Mouse (Mus musculus) brain, embryonic 18.5 days (tissue): ENCODE measurements around the gene Deup1.
"Not testable (repeated sequence)": the region's sequence is repeated elsewhere in the genome, so short reads cannot be mapped to it uniquely, and the experiment has no call there.

Experiments used
- DNase-seq: peaks from one replicate; pipeline ENCODE4 v3.0.0-alpha.2; 2012; ENCODE audit warnings: low read depth, low spot score

Deup1 gene

DNA sequence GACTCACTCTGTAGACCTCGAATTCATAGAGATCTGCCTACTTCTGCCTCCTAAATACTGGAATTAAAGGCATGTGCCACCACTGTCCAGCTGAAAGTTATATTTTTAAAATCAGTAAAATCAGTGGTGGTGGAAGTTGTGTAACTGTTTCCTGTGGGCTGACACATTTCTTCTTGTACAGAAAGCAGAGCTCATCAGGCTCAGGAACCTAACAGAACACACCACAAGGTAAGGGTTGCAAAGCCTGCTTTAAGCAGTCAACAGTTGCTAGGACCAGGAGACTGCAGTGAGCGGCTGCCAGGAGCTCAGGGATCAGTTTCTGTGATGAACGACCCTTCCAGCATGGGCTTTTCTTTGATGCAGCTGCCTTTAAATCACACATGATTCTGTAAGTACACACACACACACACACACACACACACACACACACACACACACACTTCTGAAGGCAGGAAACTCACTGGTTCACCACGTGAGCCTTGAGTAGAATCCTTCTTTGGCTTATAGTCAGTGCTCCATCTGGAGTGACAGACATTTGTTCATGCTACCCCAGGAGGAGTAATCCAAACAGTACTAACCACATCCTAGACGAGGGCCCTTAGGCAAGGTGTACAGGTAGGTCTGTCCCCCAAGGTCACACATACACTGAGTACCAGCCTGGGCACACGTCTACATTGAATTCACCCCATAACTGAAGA is 40.4 kb downstream of the Deup1 start:
- no peak for DNase-seq

DNA sequence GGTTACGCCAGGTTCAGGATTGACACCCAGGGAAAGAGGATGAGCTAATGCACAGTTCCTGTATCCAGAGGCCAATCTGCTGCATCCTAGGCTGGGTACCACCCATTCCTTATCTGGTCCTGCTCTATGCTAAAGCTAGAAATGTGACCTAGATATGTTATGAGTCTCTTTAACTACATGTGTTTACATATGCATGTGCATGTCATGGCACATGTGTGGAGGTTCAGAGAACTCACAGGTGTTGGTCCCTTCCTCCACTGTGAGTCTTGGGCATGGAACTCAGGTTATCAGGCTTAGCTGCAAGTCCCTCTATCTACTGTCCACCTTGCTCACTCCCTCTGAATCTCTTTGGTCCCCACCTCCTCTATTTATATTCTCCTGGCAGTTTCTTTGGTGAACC is 41.8 kb downstream of the Deup1 start:
- no peak for DNase-seq

DNA sequence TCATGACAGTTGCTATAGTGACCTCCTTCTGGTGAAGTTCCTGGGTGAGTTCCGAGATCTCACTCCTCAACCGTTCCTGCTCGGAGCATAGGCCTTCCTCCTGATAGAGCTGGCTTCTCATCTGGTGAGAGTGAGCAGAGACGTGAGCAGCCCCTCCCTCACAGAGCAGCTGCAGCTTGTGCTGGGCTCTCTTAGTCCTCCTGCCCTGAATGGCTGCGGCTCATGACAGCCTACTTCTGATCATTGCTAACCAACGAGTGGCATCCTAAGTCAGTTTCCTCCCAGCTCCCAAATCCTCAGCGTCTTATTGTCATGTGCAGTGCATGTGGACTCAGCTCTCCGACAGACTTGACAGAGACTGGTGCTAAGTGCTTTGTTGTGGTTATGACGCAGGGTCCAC is 43.5 kb downstream of the Deup1 start:
- no peak for DNase-seq

DNA sequence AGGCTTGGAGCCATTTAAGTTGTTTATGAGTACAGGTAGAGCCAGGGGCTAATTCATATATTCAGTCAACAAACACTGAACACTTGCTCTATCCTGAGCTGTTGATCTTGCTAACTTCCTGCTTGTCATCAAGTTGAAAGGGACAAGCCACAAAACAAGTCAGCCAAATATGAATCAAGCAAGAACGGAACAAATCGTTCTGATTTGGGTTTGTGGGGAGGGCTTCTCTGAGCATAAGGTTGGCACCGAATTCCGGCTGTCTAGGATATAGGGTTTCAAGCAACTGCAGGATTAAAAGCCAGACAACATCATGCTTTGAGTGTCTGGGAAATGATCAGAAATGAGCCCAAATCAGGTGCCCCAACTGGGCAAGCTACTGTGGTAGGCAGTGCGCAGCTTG is 45.7 kb downstream of the Deup1 start:
- DNase-seq, result no peak

DNA sequence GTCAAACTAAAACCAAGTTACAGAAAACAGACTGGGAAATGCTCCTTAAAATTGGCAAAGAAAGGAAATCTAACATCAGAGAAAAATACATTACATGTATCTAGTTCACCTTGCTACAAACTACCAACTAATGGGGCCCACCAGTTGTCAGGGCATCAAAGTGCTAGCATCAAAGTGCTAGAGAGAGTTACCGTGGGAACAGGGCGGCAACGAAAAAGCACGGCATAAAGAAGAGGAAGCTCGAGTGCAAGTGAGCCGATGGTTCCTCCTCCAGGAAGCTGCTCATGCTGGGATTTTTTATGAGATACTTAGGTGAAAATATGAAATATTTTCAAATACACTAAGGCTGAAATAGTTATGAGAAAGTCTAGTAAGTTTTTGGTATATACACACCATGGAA is 47.6 kb downstream of the Deup1 start:
- no peak for DNase-seq

DNA sequence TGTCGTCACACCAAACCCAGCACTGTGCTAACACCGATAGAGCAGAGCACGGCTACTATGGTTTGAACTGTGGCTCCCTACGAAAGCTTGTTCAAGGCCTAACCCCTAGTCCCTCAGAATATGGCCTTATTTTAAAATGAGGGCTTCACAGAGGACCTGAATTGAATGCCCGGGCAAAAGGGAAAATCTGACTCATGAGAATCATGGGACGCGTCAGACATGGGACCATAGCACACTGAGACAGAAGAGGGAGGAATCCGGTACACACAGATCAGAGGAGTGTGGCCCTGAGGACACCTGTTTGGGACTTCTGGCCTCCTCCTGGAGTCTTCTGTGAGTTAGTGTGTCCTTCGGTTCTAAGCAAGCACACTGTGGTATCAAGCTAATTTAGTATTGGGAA is 48.8 kb downstream of the Deup1 start:
- DNase-seq, result no peak

DNA sequence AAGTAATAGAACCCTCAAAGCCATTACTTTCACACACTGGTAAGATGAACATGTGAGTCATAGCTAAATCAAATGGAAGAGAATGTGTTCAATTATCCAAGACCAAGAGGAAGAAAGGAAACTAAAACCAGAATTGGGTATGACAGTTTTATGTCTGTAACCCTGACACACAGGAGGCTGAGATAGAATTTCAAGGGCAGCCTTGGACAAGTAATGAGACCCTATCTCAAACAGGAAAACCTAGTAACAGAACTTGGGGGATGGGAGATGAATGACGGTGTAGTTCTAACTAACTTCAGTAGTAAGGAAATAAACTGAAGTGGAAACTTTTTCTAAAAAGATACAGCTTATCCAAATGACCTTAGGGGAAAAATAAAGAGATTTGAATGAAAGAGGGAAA is 49.3 kb downstream of the Deup1 start:
- DNase-seq, result no peak

DNA sequence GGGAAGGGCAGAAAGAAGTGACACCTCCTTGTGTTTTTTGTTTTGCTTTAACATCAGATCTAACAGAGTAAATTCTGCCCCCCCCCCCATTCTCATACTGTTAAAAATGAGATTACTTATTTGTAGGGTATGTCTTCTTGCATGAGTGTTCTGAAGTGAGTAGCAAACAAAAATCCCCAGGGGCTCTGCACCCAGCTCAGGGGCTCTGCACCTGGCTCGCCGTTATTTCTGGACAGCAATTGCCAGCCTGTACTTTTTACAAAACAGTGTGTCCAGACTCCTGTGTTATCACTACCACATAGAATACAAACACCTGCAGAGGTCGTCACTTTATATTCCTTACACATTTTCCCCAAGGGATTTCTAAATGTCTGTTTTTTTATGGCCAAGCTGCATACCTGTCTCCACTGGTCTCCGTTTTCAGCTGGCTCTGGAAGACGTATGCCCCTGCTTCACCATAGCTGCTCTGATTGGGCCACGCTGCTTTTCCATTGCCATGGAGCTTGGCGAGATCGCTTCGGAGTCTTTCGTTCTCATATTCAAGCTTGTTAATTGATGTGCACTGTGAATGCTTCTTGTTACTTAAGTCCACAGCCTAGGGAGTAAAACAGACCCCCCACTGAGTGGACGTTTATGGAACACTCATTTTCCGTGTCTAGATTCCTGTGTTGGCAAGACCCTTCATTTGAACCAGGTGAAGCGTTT is 52.8 kb downstream of the Deup1 start:
- DNase-seq, result no peak

DNA sequence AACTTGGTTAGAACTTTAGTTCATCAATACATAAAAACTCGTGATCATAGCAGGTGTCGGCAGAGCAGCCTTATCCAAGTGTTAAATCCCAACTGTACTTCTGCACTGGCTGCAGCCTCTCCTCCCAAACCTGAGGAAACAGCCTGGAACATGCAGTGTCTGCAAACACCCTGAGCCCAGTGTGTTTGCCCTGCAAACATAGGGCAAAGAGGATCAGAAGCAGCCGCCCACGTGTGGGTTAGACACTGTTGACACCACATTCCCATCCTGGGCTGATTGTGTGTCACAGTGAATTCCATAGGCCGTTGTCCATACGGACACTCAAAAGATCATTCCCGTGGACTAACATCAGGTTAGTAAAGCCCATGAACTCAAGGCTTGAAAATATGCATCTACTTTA is 65.4 kb downstream of the Deup1 start:
- no peak for DNase-seq

DNA sequence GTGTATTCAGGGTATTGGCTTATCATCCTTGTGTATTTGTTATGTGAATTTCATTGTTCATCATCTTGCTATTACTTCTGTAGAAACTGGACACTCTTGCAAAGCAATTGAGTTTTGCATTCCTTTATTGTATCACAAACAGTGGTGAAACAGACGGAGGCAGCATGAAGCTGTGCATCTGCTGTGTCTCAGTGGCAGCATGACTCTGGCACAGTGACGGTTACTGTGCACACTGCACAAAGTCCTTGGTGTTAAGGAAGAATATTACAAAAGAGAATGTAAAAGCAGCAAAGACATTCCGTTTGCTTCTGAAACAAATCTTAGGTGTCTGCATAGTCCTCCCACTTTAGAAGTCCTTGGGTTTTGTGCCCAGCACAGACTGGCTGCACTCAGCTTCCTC is 67.3 kb downstream of the Deup1 start:
- DNase-seq, result no peak

DNA sequence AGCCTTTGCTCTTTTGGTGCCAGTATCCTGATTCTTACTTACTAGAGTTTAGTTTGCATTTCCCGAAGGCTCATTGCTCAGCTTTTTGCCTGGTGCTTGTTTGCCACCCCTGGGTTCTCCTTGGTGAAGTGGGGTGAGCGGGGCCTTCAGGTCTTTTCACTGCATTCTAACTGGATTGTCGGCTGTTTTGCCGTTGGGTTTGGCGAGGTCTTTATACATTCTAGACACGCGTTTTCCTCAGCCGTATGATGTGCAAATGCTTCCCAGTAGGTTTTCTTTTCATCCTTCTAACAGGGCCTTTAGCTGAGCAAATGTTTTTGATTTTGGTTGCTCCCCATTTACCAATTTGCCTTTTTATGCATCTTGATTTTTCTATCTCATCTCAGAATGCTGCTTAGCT is 74.4 kb downstream of the Deup1 start:
- DNase-seq, result no peak

DNA sequence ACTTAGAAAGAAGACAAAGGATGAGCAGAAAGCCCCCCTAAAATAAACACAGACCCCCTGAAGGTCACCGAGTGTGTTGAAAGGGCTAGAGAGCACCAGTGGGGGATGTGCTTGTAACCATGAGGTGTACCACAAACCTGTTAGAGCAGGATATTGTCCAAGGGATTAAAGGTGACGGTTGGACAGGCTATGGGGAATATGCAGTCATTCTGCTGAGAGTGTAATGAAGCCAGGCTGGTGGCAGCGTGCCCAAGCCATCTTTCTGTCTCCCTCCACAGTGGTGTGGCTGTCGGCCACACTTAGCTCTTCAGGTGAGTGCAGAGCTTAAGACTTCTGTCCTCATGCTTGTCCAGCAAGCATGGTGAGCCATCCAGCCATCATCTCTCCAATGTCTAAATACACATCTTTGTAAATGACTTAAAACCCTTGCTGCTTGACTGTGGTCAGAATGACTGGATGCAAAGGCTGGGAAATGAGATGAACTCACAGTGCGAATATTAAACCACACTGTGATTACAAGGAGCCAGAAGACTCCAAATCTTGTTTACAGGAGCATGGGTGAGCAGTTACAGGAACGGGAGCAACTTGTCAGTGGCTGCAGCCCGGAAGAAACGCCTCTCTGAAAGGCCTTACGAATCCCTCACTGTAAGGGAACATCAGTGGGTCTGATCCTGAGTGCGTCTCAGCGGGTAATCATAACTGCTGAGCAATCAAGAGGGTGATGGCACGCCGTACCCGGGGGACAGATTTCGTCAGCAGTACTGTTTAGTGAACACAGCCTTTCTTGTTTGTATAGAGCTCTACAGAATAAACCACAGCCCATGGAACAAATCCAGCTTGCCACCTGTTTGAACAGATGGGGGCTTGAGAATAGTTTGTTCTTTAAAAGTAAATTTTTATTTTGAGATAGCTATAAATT is 75.5 kb downstream of the Deup1 start:
- DNase-seq, result no peak

DNA sequence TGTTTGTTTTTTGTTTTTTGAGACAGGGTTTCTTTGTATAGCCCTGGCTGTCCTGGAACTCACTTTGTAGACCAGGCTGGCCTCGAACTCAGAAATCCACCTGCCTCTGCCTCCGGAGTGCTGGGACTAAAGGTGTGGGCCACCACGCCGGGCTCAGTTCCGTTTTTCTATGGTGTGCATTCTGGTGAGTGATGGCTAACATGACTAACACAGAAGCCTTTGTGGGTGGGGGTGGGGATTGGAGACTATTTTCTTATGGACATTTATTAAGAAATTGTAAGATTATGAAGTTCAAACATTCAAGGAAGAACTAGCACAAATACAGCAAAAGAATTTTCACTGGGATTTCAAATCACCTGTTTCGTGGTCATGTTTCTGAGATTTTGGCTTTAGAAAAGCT is 76.7 kb downstream of the Deup1 start:
- DNase-seq, result not testable (repeated sequence)

DNA sequence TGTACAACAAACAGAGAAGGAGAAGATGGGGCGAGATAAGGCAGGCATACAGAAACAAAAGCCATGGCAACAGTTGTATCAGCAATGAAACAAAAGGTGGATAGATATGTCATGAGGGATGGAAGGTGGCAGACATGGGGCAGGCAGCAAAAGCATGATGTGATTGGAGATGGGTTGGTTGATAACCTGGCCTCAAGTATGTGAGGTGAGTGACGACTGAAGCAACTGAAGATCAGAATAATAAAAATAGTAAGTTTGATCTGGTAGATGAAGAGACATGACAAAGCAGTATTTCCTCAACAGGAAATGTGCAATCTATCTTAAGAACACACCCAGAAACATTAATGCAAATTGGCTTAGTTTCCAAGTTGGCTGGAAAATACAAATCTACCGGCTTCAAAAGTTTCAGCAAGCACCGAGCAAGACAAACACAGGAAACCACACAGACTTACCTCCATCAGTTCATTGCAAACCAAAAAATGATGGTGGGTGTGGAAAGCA is 77.2 kb downstream of the Deup1 start:
- DNase-seq, result no peak

DNA sequence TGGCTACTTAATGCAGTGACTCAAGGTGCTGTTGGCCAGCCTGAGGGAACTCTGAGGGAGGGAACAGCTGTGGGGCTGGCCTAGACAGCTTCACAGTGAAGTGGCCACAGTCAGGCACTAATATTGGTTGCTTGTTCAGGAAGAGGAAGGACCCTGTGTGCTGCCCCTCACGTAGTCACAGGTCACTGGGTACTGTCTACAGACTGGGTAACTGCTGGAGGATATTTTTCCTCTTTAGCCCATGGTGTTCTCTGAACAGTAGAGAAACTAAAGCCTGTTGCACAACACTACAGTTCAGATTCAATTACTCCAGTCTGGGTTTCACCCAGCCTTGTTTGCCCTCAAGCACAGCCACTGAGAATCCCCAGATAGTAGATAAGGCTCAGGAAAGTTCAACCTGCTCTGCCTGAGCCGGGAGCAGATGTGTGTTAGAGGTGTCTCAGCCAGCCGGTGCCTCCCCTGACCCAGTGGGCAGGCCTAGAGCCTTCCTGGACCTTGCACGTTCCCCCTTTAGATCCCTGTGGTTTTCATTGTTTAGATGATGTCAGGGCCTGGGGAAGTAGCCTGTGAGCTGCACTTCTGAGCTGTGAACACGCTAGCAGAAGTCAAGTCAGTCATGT is 85.9 kb downstream of the Deup1 start:
- DNase-seq, result no peak

DNA sequence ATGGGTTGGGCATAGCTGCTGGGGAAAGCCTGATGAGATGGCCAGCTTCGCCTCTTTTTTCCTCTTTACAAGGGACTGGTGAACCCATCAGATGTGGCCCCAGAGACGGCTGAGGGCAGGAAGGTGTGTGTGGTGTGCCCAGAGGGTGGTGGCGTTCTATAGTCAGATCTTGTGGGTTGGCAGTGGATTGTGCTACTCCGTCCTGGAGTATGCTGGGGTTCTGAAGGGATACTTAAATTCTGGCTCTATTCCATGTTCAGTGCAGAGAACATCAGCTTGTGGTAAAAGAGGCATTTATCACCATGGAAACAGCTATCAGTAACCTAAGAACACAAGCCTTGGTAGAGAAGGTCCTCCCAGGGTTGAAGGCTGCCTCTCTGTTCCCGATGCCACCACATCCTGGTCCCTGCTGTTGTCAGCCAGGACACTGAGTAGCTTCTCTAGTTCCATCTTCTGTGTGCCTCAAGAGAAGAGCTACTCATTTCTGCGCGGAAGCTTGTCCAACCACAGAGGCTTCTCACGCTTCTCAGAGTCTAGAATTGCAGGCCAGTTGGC is 88.7 kb downstream of the Deup1 start:
- DNase-seq, result no peak

DNA sequence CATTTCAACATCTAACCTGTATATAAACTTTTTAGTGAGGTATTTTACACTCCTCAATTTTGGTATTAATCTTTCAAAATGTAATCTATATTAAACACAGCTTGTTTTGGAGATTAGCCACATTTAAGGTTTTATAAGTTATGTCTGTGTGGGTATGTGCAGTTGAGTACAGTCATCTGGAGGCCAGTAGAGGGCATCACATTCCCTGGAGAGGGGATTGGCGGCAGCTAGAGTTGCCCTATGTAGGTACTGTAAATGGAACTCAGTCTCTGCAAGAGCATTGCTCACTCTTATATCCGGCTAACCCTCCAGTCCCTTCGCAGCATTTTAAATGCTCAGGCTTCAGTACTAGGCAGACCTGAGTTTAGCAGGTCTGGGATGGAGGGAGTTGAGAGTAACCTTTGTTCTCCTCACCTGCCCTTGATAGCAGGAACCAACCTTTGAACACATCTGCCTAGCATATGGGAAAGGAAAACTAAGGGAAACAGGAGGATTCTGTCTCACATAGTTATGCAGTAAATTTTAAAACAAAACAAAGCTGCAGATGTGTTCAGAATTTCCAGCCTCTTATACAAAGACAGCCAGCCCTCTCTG is 90.2 kb downstream of the Deup1 start:
- no peak for DNase-seq

DNA sequence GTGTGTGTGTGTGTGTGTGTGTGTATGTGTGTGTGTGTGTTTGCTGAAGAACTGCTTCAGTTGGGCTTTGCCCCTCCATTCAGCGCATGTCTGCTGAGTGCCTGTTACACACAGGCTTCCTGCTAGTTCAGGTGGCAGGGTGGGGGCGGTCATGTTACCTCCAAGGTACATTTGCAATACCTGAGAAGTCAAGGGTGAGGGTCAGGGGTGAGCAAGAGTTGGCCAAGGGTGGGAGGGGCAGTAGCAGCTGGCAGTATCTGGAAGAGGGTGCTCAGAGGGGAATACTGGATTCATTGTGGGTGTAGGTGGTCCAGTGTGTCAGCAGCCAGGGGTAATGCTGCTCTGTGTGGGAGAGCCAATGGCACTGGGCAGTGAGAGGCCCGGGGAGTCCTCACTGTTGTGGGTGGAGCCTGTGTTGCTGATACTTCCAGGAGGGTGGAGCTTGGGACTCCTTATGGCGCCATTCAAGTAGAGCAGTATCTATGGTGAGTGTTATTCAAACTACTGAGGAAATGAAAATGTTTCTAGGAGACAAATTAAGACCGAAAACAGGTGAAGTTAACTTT is 90.8 kb downstream of the Deup1 start:
- no peak for DNase-seq

DNA sequence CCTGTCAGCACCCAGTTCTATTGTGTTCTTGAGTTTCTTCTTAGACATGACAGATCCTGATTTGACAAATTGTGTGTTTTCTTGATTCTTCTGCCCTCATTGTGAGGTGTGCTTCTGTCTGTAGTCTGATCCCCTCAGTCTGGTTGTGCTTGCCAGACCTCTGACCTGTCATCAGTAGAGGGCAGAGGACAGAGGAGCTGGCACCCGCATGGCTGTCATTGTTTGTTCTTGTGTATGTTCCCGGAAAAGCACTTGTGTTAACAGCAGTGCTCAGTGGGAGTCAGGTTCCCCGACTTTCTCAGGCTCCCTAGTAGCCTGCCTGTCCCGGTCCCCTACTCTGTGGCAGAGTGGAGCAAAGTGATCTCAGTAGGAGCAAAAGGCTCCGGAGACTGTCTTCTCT is 92.3 kb downstream of the Deup1 start:
- DNase-seq, result no peak

DNA sequence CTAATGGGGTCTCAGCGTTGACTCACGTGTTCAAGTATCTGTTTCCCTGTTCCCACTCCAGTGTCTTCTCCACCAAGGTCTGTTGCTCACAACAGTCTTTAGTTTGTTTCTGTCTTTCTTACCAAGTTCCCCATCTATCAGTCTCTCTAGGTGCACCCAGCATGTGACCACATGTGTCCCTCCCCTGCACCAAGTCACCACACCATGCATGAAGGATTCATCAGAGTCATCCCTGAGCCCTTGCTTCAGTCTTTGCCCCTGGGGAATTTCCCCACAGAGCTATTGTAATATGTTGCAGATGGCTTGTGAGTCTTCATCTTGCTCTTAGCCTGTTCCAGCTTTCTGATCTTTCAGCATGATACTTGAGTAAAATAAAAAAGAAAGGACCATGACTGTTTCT is 93.6 kb downstream of the Deup1 start:
- no peak for DNase-seq
